Mouse (Mus musculus): ENCODE data around the gene Kantr. TPM values are rescaled to one million over a fixed set of nuclear protein-coding genes. Genes with fewer than 3 reads are reported as not detected.
"Not testable (repeated sequence)": the region's sequence is repeated elsewhere in the genome, so short reads cannot be mapped to it uniquely, and the experiment has no call there.

Gene Kantr
- polyA plus RNA-seq, 1 experiment from 2014 or later = 2.5 TPM

DNA sequence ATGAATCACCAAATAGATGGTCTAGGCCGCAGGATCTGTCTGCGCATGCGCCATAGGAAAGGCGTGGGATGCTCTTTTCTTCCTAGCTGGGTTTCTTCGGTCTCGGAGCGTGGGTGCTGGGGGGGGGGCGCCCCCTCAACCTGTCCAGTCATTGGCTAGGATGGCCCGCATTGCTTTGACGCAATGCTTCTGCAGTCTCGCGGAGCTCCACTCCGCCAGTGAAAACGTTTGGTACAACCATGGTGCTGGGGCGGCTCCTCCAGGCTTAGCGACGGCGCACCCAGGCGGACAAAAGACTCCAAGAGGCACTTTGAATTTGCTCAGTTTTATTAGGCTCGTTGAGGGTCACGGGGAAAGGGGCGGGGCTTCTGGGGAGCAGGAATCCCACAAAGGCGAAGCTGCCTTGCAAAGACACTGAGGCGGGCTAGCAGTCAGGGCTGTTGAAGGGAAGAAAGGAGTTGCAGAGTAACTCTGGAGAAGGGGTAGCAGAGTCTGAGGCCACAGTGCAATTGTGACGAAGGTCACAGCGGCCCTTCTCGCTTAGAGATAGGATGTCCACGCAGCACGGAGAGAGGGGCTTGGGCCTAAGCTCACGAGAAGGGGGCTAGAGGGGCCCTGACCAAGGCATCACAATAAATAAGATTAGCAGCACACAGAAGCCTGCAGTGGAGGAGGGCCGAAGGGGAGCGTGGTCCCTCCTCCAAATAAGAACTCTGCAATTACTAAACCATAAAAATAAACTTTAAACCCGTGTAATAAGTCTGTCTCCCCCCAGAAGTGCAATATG lies 9.4 kb upstream of the Kantr start:
- H3K4me2 ChIP-seq = peak overlapping the region; percentile 62
- H3K36me3 ChIP-seq = 0 out of 2 replicates have a peak, but pooled peaks cover 2% of the 10 kb centered on the region
- H3K9me3 ChIP-seq (replicated peaks) = no peaks in the 10 kb centered on the region
- H3K27ac ChIP-seq = peak overlapping the region; percentile 74
- WGBS (ENCODE audit: insufficient replicate concordance) = 14% methylated on average over 33 of the region's 33 CpGs
- peaks cover 5% of the 10 kb centered on the region; the same call in 1 of the 2 replicates for H3K27me3 ChIP-seq
- peak; percentile 95 for ATAC-seq (ENCODE audit: low read depth)
- peak overlapping the region; percentile 63 for H3K9ac ChIP-seq
- DNase-seq = peak; percentile 70
- peak overlapping the region; percentile 54 for H3K4me3 ChIP-seq (replicated peaks)
- peaks cover 13% of the 10 kb centered on the region for H3K4me1 ChIP-seq (replicated peaks)

DNA sequence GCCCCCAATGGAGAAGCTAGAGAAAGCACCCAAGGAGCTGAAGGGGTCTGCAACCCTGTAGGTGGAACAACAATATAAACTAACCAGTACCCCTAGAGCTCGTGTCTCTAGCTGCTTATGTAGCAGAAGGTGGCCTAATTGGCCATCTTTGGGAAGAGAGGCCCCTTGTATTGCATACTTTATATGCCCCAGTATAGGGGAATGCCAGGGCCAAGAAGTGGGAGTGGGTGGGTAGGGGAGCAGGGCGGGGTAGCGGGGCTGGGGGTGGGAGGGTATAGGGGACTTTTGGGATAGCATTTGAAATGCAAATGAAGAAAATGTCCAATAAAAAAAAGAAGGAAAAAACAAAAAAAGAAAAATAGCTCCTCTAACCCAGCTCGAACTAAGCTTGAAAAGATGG lies 8.8 kb upstream of the Kantr start:
- not testable (repeated sequence) for H3K36me3 ChIP-seq; H3K9ac ChIP-seq; H3K4me1 ChIP-seq (replicated peaks); DNase-seq; H3K9me3 ChIP-seq (replicated peaks); ATAC-seq (ENCODE audit: low read depth); H3K27me3 ChIP-seq; H3K27ac ChIP-seq
- Histone ChIP-seq H3K4me3 (replicated peaks) (peak overlapping the region; percentile 54), H3K4me2 (peak overlapping the region; percentile 62)
- WGBS (ENCODE audit: insufficient replicate concordance) = 59% methylated on average over 4 of the region's 4 CpGs

DNA sequence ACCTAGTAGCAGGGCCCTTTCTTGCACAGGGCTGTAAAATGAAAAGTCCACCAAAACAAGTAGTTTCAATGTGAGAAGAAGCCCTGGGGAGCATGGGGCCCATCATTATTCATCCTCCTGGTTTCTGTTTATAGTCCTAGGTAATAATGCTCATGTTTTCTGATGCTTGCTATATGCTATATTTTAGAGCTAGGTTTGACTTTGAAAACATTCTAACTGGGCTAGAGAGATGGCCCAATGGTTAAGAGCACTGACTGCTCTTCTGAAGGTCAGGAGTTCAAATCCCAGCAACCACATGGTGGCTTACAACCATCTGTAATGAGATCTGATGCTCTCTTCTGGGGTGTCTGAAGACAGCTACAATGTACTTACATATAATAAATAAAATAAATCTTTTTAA lies 2.1 kb upstream of the Kantr start:
- DNase-seq; H3K4me1 ChIP-seq (replicated peaks); H3K27ac ChIP-seq; H3K9me3 ChIP-seq (replicated peaks); H3K4me2 ChIP-seq; H3K9ac ChIP-seq; ATAC-seq (ENCODE audit: low read depth); H3K36me3 ChIP-seq; H3K4me3 ChIP-seq (replicated peaks): not testable (repeated sequence)
- H3K27me3 ChIP-seq = peaks cover 15% of the 10 kb centered on the region

DNA sequence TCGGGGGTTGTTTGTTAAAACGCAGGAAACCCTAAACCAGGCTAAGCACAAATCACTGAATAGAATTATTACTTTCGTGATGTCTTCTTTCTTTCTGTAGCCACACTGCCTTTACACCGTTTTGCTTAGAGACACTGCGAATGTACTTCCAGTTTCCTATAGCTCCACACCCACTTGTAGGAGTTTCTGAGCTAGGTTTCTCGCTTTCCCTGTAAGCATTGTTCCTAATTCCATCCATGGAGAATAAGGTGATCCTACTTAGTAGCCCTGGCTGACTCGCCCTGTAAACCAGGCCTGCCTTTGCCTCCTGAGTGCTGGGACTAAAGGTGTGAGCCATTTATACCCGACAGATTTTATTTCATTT lies 376 bp upstream of the Kantr start:
- peak overlapping the region; percentile 68 for H3K4me3 ChIP-seq (replicated peaks)
- WGBS (ENCODE audit: insufficient replicate concordance) = 21% methylated on average over 8 of the region's 8 CpGs

DNA sequence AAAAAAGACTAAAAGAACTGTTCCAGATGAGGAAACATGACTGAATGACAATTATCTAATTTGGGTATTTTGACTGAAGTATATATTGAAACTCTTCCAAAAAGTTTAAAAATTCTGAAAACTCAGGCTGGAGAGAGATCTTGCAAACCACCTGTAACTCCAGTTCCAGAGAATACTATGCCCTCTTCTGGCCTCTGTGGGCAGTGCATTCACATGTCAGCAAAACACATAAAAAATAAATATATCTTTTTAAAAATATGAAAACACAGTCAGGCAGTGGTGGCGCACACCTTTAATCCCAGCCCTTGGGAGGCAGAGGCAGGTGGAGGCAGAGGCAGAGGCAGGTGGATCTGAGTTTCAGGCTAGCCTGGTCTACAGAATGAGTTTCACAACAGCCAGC lies 3.7 kb downstream of the Kantr start:
- Histone ChIP-seq H3K4me3 (replicated peaks) (no peak overlapping the region), H3K9me3 (replicated peaks) (no peaks in the 10 kb centered on the region), H3K27ac (no peak overlapping the region), H3K9ac (no peak overlapping the region), H3K4me1 (replicated peaks) (peaks cover 14% of the 10 kb centered on the region; the same call in 1 of the 2 replicates), H3K27me3 (0 out of 2 replicates have a peak, but pooled peaks cover 10% of the 10 kb centered on the region), H3K4me2 (no peak overlapping the region), H3K36me3 (no peaks in the 10 kb centered on the region)
- no peak for ATAC-seq (ENCODE audit: low read depth)
- DNase-seq = no peak
- 67% methylated on average over 1 of the region's 1 CpGs for WGBS (ENCODE audit: insufficient replicate concordance)

More for the DNA sequence above, 376 bp upstream of the Kantr start:
- no peak for DNase-seq
- peak overlapping the region; percentile 74 for H3K4me2 ChIP-seq
- no peak overlapping the region for H3K27ac ChIP-seq
- peaks cover 8% of the 10 kb centered on the region; the same call in 1 of the 2 replicates for H3K4me1 ChIP-seq (replicated peaks)
- no peaks in the 10 kb centered on the region for H3K36me3 ChIP-seq
- H3K27me3 ChIP-seq = peaks cover 15% of the 10 kb centered on the region
- H3K9ac ChIP-seq = peak overlapping the region; percentile 53; the same call in 1 of the 2 replicates
- ATAC-seq (ENCODE audit: low read depth) = peak; percentile 18
- H3K9me3 ChIP-seq (replicated peaks) = no peaks in the 10 kb centered on the region

DNA sequence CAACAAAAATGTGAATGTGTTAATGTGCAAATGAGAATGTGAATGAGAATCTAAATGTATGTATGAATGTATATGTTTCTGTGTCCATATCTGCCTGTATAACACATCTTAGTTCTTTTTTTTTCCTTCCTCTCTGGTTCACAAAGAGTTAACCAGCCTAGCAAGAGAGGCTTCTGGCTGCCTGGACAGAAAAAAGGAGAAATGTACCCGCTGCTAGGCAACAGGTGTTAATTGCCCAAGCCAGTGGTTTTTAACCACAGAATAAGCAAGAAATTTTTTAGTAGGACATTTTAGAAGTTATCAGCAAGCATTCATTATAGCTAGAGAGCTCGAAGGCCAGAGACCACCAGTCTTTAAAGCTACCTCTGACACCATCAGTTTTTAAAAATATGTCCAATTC lies 4.5 kb downstream of the Kantr start:
- no peak overlapping the region for H3K4me2 ChIP-seq
- no peak for ATAC-seq (ENCODE audit: low read depth)
- 27% methylated on average over 2 of the region's 2 CpGs for WGBS (ENCODE audit: insufficient replicate concordance)

DNA sequence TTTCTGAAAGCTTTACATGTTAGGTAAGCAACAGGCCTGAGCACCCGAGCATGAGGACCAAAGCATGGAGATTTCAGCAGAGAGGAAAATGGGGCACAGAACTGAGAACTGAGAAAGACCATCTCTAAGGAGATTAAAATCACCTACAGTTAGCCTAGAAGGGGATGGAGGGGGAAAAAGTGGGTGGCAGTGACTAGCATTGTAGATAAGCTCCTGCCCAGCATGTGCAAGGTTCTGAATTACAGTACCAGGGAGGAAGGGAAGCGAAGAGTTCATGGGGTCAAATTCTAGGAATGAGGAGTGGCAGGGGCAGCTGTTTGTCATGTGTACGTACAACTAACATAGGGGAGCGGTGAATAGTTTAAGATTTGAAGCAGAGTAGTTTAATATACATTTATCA lies 6.8 kb downstream of the Kantr start:
- H3K9ac ChIP-seq = no peak overlapping the region
- no peak overlapping the region for H3K4me2 ChIP-seq
- no peak overlapping the region for H3K4me3 ChIP-seq (replicated peaks)
- WGBS (ENCODE audit: insufficient replicate concordance) = 62% methylated on average over 4 of the region's 4 CpGs
- H3K9me3 ChIP-seq (replicated peaks) = no peaks in the 10 kb centered on the region
- 0 out of 2 replicates have a peak, but pooled peaks cover 6% of the 10 kb centered on the region for H3K4me1 ChIP-seq (replicated peaks)
- ATAC-seq (ENCODE audit: low read depth) (no peak), DNase-seq (no peak)
- no peaks in the 10 kb centered on the region for H3K36me3 ChIP-seq
- H3K27ac ChIP-seq = no peak overlapping the region
- H3K27me3 ChIP-seq = no peaks in the 10 kb centered on the region

More for the DNA sequence above, 4.5 kb downstream of the Kantr start:
- Histone ChIP-seq H3K4me1 (replicated peaks) (peaks cover 10% of the 10 kb centered on the region; the same call in 1 of the 2 replicates), H3K9me3 (replicated peaks) (no peaks in the 10 kb centered on the region), H3K9ac (no peak overlapping the region), H3K36me3 (no peaks in the 10 kb centered on the region), H3K27me3 (0 out of 2 replicates have a peak, but pooled peaks cover 10% of the 10 kb centered on the region), H3K4me3 (replicated peaks) (no peak overlapping the region), H3K27ac (no peak overlapping the region)
- DNase-seq = no peak

DNA sequence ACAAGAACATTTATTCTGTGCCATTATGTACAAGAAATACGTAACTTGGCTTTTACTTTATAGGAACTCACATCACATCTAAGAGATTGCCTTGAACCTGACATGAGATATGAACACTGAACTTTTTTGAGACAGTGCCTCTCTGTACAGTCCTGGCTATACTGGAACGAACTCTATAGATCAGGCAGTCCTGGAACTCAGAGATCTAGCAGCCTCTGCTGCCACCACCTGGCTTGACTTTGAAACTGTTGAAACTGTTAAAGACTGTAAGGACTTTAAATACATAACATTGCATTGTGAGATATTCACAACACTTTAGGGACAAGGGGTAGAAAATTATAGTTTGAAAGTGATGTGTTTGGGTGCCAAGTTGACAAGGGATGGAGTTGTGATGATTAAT lies 19.4 kb downstream of the Kantr start:
- peak overlapping the region; percentile 21; the same call in 1 of the 2 replicates for H3K4me2 ChIP-seq
- H3K27ac ChIP-seq = peak overlapping the region; percentile 83
- peaks cover 32% of the 10 kb centered on the region for H3K4me1 ChIP-seq (replicated peaks)
- 36% methylated on average over 2 of the region's 2 CpGs for WGBS (ENCODE audit: insufficient replicate concordance)
- no peaks in the 10 kb centered on the region; the same call in 1 of the 2 replicates for H3K27me3 ChIP-seq
- no peak overlapping the region for H3K4me3 ChIP-seq (replicated peaks)
- no peaks in the 10 kb centered on the region for H3K9me3 ChIP-seq (replicated peaks)
- H3K9ac ChIP-seq = peak overlapping the region; percentile 29; the same call in 1 of the 2 replicates
- ATAC-seq (ENCODE audit: low read depth) (peak; percentile 74), DNase-seq (peak; percentile 61)
- no peaks in the 10 kb centered on the region for H3K36me3 ChIP-seq

DNA sequence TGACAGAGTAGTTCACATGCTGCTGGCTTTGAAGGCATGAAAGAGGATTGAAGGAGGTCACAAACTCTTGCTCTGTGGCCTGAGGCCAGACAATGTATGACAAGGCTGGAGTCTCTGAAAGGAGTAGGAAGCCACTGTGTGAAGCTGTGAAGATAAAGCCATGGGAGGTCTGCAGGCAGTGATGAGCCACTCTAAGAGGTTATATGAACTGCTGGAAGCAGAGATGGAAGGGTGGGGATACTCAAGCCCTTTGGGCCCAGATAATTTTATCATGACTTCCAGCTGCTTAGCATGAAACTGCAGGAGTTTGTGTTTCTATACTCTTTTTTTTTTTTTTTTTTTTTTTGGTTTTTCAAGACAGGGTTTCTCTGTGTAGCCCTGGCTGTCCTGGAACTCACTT lies 19.9 kb downstream of the Kantr start:
- no peaks in the 10 kb centered on the region; the same call in 1 of the 2 replicates for H3K27me3 ChIP-seq
- no peak overlapping the region for H3K4me3 ChIP-seq (replicated peaks)
- no peaks in the 10 kb centered on the region for H3K36me3 ChIP-seq
- H3K9me3 ChIP-seq (replicated peaks) = no peaks in the 10 kb centered on the region
- H3K9ac ChIP-seq = 0 out of 2 replicates have a peak overlapping the region, but pooled peaks have one; percentile 29
- peak overlapping the region; percentile 21; the same call in 1 of the 2 replicates for H3K4me2 ChIP-seq
- peak overlapping the region; percentile 89 for H3K27ac ChIP-seq
- DNase-seq = peak; percentile 78
- peaks cover 32% of the 10 kb centered on the region for H3K4me1 ChIP-seq (replicated peaks)
- peak; percentile 100 for ATAC-seq (ENCODE audit: low read depth)

DNA sequence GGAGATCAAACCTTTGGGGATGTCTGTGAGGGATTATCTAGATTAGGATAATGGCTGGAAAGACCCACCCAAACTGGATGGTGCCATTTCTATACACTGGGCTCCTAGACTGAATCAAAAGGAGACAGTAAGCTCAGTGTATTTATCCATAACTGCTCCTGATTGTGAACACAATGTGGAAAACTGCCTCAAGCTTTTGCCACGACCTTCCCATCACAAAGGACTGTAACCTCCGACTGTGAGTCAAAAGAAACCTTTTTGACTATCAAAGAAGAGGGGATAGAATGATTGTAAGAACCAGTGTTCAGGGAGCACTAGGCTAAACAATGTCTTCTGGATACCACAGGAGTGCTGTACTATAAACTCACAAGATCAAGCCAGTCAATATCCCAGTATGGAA lies 21.1 kb downstream of the Kantr start:
- ATAC-seq (ENCODE audit: low read depth) = no peak

DNA sequence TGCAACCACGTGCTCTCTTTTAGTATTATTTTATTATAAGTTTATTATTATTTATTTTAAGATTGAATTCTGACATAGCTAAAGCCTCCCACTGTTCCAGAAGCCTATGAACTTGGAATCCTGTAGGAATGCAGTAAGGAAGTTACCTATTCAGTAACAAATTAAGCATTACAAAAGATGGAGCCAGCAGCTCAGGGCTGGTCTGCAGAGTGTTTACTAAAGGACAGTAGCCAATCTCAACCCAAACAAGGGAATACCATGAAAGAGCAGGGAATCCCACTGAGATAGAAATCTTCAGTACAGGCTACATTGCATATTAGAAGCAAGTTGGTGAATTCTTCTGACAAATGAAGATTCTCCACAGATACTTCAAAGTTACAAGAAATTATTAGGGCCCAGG lies 40.3 kb downstream of the Kantr start:
- H3K4me2 ChIP-seq; DNase-seq; ATAC-seq (ENCODE audit: low read depth); H3K9me3 ChIP-seq (replicated peaks); H3K9ac ChIP-seq; H3K4me1 ChIP-seq (replicated peaks); H3K4me3 ChIP-seq (replicated peaks); H3K36me3 ChIP-seq; H3K27me3 ChIP-seq; H3K27ac ChIP-seq: not testable (repeated sequence)
- 41% methylated on average over 1 of the region's 1 CpGs for WGBS (ENCODE audit: insufficient replicate concordance)

More for the DNA sequence above, 21.1 kb downstream of the Kantr start:
- no peaks in the 10 kb centered on the region; the same call in 1 of the 2 replicates for H3K27me3 ChIP-seq
- no peak overlapping the region for H3K4me3 ChIP-seq (replicated peaks)
- H3K4me1 ChIP-seq (replicated peaks) = peaks cover 32% of the 10 kb centered on the region
- DNase-seq = no peak
- no peak overlapping the region for H3K9ac ChIP-seq
- H3K9me3 ChIP-seq (replicated peaks) = no peaks in the 10 kb centered on the region
- peak overlapping the region; percentile 89 for H3K27ac ChIP-seq
- H3K4me2 ChIP-seq = no peak overlapping the region
- WGBS (ENCODE audit: insufficient replicate concordance) = 68% methylated on average over 2 of the region's 2 CpGs
- no peaks in the 10 kb centered on the region for H3K36me3 ChIP-seq

DNA sequence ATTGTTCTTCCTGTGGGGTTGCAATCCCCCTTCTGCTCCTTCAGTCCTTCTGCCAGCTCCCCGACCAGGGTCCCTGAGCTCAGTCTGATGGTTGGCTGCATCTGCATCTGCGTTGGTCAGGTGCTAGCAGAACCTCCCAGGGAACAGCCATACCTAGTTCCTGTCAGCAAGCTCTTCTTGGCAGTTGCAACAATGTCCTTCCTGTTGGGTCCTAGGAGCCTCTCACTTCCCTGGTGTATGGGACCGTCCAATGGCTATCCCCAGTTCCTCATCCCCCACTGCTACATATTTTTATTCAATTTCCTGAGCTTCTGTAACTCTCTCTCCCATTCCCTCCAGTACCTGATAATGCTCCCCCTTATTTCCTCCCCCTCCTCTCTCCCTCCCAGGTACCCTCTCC lies 42.5 kb downstream of the Kantr start:
- Histone ChIP-seq H3K4me2 (no peak overlapping the region), H3K36me3 (no peaks in the 10 kb centered on the region), H3K4me3 (replicated peaks) (no peak overlapping the region), H3K9ac (no peak overlapping the region), H3K4me1 (replicated peaks) (peaks cover 10% of the 10 kb centered on the region; the same call in 1 of the 2 replicates), H3K27me3 (no peaks in the 10 kb centered on the region), H3K27ac (no peak overlapping the region), H3K9me3 (replicated peaks) (no peaks in the 10 kb centered on the region)
- ATAC-seq (ENCODE audit: low read depth) (no peak), DNase-seq (no peak)
- WGBS (ENCODE audit: insufficient replicate concordance) = 42% methylated on average over 3 of the region's 3 CpGs
